Mouse (Mus musculus) MEL (cell line): ENCODE measurements around the gene Glis1. TPM values are rescaled to one million over a fixed set of nuclear protein-coding genes. Genes with fewer than 3 reads are reported as not detected.

Experiments used
- DNase-seq: peaks from one replicate; pipeline ENCODE4 v3.0.0; 2011; ENCODE audit warnings: low read depth, low spot score
- H3K27ac ChIP-seq: 2 replicates; pipeline ENCODE4 v1.5.1; 2012; ENCODE audit warnings: low read depth, mild to moderate bottlenecking, control low read depth, low read length, moderate library complexity; ENCODE audit not compliant: control insufficient read depth
- H3K27me3 ChIP-seq, 2 experiments: fragments of 150-350 bp in 1 of 2; sonication (generic) in 1 of 2; 2 replicates each; pipeline ENCODE4 v1.6.1; 2012; ENCODE audit warnings: low read length in 2 of 2, mild to moderate bottlenecking in 2 of 2, improper control_type of control experiment in 1 of 2, moderate library complexity in 1 of 2; ENCODE audit not compliant: insufficient read depth in 2 of 2, control insufficient read depth in 1 of 2
- H3K36me3 ChIP-seq, 2 experiments: 2 replicates each; pipeline ENCODE4 v1.6.1; 2012 to 2014; ENCODE audit warnings: low read length in 2 of 2, improper control_type of control experiment in 1 of 2, inconsistent platforms in 1 of 2, mild to moderate bottlenecking in 1 of 2; ENCODE audit not compliant: insufficient read depth in 2 of 2, control insufficient read depth in 1 of 2
- H3K4me1 ChIP-seq, 2 experiments: fragments of 150-350 bp in 1 of 2; sonication (generic) in 1 of 2; 2 replicates each; pipeline ENCODE4 v1.6.1; 2012; ENCODE audit warnings: low read length in 2 of 2, improper control_type of control experiment in 1 of 2, mild to moderate bottlenecking in 1 of 2; ENCODE audit not compliant: insufficient read depth in 2 of 2, control insufficient read depth in 1 of 2
- H3K4me3 ChIP-seq, 2 experiments: fragments of 150-350 bp in 1 of 2; sonication (generic) in 1 of 2; 2 replicates each; pipeline ENCODE4 v1.5.1; 2012; ENCODE audit warnings: low read depth in 2 of 2, low read length in 2 of 2, mild to moderate bottlenecking in 2 of 2, moderate library complexity in 2 of 2, control low read depth in 1 of 2, improper control_type of control experiment in 1 of 2; ENCODE audit not compliant: control insufficient read depth in 1 of 2, insufficient read depth in 1 of 2
- H3K79me2 ChIP-seq: 2 replicates; pipeline ENCODE4 v1.6.1; 2012; ENCODE audit warnings: mild to moderate bottlenecking, low read length, moderate library complexity; ENCODE audit not compliant: control insufficient read depth, poor library complexity, insufficient read depth
- H3K9ac ChIP-seq: 2 replicates; pipeline ENCODE4 v1.6.1; 2012; ENCODE audit warnings: low read depth, mild to moderate bottlenecking, control low read depth, low read length, moderate library complexity; ENCODE audit not compliant: control insufficient read depth, poor library complexity, severe bottlenecking
- H3K9me3 ChIP-seq: fragments of 150-350 bp; sonication (generic); replicated peaks from 2 replicates; pipeline ENCODE4 v1.6.1; 2012; ENCODE audit warnings: mild to moderate bottlenecking, low read length, improper control_type of control experiment, moderate library complexity; ENCODE audit not compliant: insufficient read depth
- BHLHE40 ChIP-seq: IDR thresholded peaks from 2 replicates; pipeline ENCODE4 v1.6.1; 2012; ENCODE audit warnings: low read depth, mild to moderate bottlenecking, inconsistent platforms, low read length, improper control_type of control experiment, borderline replicate concordance
- CHD2 ChIP-seq: IDR thresholded peaks from 2 replicates; pipeline ENCODE4 v1.6.1; 2011; ENCODE audit warnings: low read length, improper control_type of control experiment
- GABPA ChIP-seq: IDR thresholded peaks from 2 replicates; pipeline ENCODE4 v1.6.1; 2012; ENCODE audit warnings: low read depth, mild to moderate bottlenecking, inconsistent platforms, low read length, improper control_type of control experiment, moderate library complexity
- GATA1 ChIP-seq: IDR thresholded peaks from 2 replicates; pipeline ENCODE4 v1.6.1; 2011; ENCODE audit warnings: low read depth, low read length, improper control_type of control experiment
- MAFK ChIP-seq: IDR thresholded peaks from 2 replicates; pipeline ENCODE4 v1.6.1; 2011; ENCODE audit warnings: low read depth, mild to moderate bottlenecking, low read length, improper control_type of control experiment, borderline replicate concordance
- MAZ ChIP-seq: IDR thresholded peaks from 2 replicates; pipeline ENCODE4 v1.6.1; 2012; ENCODE audit warnings: low read depth, mild to moderate bottlenecking, inconsistent platforms, low read length, improper control_type of control experiment
- MYB ChIP-seq: IDR thresholded peaks from 2 replicates; pipeline ENCODE4 v1.6.1; 2011; ENCODE audit warnings: mild to moderate bottlenecking, low read depth, low read length, improper control_type of control experiment
- POLR2AphosphoS2 ChIP-seq: IDR thresholded peaks from 2 replicates; pipeline ENCODE4 v1.6.1; 2011; ENCODE audit warnings: low read length, improper control_type of control experiment
- POLR2AphosphoS5 ChIP-seq: IDR thresholded peaks from 2 replicates; pipeline ENCODE4 v1.6.1; 2012; ENCODE audit warnings: low read depth, borderline replicate concordance, mild to moderate bottlenecking, inconsistent platforms, low read length, moderate library complexity, mixed read lengths
- RAD21 ChIP-seq: IDR thresholded peaks from 2 replicates; pipeline ENCODE4 v1.6.1; 2011; ENCODE audit warnings: mild to moderate bottlenecking, low read depth, low read length, improper control_type of control experiment
- SIN3A ChIP-seq: IDR thresholded peaks from 2 replicates; pipeline ENCODE4 v1.6.1; 2012; ENCODE audit warnings: low read length, improper control_type of control experiment, inconsistent platforms
- TAL1 ChIP-seq: IDR thresholded peaks from 2 replicates; pipeline ENCODE4 v1.6.1; 2012; ENCODE audit warnings: mild to moderate bottlenecking, inconsistent platforms, low read length, moderate library complexity, mixed read lengths
- TBP ChIP-seq: IDR thresholded peaks from 2 replicates; pipeline ENCODE4 v1.8.0; 2011; ENCODE audit warnings: low read depth, low read length, improper control_type of control experiment
- UBTF ChIP-seq: IDR thresholded peaks from 2 replicates; pipeline ENCODE4 v1.6.1; 2012; ENCODE audit warnings: low read depth, mild to moderate bottlenecking, inconsistent platforms, low read length, improper control_type of control experiment, moderate library complexity, borderline replicate concordance; ENCODE audit not compliant: insufficient read depth
- USF1 ChIP-seq: IDR thresholded peaks from 2 replicates; pipeline ENCODE4 v1.6.1; 2014; ENCODE audit warnings: low read depth, mild to moderate bottlenecking, inconsistent platforms, low read length, improper control_type of control experiment, moderate library complexity
- ZC3H11A ChIP-seq: IDR thresholded peaks from 2 replicates; pipeline ENCODE4 v1.6.1; 2012; ENCODE audit warnings: low read depth, mild to moderate bottlenecking, inconsistent platforms, low read length, improper control_type of control experiment
- ZKSCAN1 ChIP-seq: IDR thresholded peaks from 2 replicates; pipeline ENCODE4 v1.6.1; 2012; ENCODE audit warnings: low read depth, mild to moderate bottlenecking, inconsistent platforms, low read length, improper control_type of control experiment, moderate library complexity
- ZNF384 ChIP-seq: IDR thresholded peaks from 2 replicates; pipeline ENCODE4 v1.6.1; 2012; ENCODE audit warnings: low read depth, mild to moderate bottlenecking, inconsistent platforms, low read length, improper control_type of control experiment
- polyA plus RNA-seq, 2 experiments: library from polyadenylated mRNA; stranded (reverse) in 1 of 2; unstranded in 1 of 2; fragments of >175 nt in 1 of 2; fragments of >200 nt in 1 of 2; gene quantifications; 2 replicates each; pipeline versions ENCODE4 v1.2.1 to v1.2.4; 2012; ENCODE audit warnings: low replicate concordance in 2 of 2, low read depth in 1 of 2; ENCODE audit not compliant: insufficient read length in 2 of 2, insufficient read depth in 1 of 2, missing spikeins in 1 of 2
- total RNA-seq: library from RNA; depleted of rRNA; stranded (reverse); fragments of 300-350 nt; gene quantifications from 2 replicates; pipeline ENCODE4 v1.2.3, GENCODE M21; 2012

Gene Glis1
- total and polyA plus RNA-seq, 3 experiments, result 0.46 to 0.93 TPM; not detected in 1

DNA sequence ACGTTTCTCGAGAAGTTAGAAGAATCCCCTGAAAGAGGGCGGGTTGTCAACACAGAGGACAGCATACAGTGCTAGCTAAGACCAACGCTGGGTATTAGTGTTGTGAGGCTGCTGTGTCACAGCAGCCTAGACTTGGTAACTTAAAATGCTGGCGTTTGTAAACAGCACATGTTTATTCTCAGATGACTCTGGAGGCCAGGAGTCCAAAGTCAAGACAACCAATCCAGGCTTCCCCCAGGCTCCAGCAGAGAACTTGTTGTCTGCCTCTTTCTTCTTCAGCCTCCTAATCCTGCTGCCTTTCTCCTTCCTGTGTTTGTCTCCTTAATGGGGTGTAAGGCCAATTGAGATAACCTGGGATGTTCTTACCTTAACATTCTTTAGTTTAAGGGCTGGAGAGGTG lies 110.5 kb downstream of the Glis1 start:
- Histone ChIP-seq H3K9me3 (no peaks in the 10 kb centered on the region), H3K9ac (no peak overlapping the region), H3K27ac (no peak overlapping the region), H3K36me3 (no peaks in the 10 kb centered on the region), H3K79me2 (no peaks in the 10 kb centered on the region), H3K4me1 (peaks cover 0 to 3% of the 10 kb centered on the region in 2 experiments; a peak in 1 of 4 replicates), H3K4me3 (no peak overlapping the region), H3K27me3 (no peaks in the 10 kb centered on the region)
- TF ChIP-seq SIN3A, result no peak
- TF ChIP-seq RAD21, result no peak
- no peak for TF ChIP-seq CHD2
- TF ChIP-seq TAL1, result no peak
- no peak for TF ChIP-seq GATA1
- TF ChIP-seq UBTF, result no peak
- TF ChIP-seq USF1, result no peak
- TF ChIP-seq MAFK, result no peak
- no peak for TF ChIP-seq TBP
- TF ChIP-seq ZNF384, result no peak
- no peak for TF ChIP-seq ZKSCAN1
- TF ChIP-seq MAZ, result no peak
- no peak for DNase-seq

DNA sequence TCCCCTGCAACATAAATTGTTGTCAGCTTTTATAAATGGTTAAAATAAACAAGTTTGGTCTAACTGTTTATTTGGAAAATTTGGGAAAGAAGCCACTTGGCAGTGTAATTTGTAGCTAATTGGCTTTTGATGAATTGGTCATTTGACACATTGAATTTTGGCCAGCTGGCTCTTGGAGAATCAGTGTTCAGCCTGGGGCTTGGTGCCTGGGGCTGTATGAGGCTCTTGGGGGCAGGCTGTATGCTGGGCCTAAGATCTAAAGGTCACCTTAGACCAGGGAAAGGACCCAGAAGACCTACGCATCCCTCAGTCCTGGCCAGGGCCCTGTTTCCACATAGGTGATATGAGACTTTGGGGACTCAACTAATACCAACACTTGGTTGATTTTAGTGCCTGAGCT lies 111.3 kb downstream of the Glis1 start:
- Histone ChIP-seq H3K27me3 (no peaks in the 10 kb centered on the region), H3K4me3 (no peak overlapping the region), H3K9ac (no peak overlapping the region), H3K36me3 (no peaks in the 10 kb centered on the region), H3K27ac (no peak overlapping the region), H3K9me3 (no peaks in the 10 kb centered on the region), H3K4me1 (peaks cover 0 to 3% of the 10 kb centered on the region in 2 experiments; a peak in 1 of 4 replicates), H3K79me2 (no peaks in the 10 kb centered on the region)
- TF ChIP-seq POLR2AphosphoS5 (no peak), ZC3H11A (no peak), POLR2AphosphoS2 (no peak), MYB (no peak), GABPA (no peak), BHLHE40 (no peak)
- DNase-seq, result no peak
